Mouse (Mus musculus) v-Abl transformed pro-B cells (cell line): Measurements from ENCODE around the gene Nr2f1.

Source experiments
- in situ Hi-C, 2 experiments: fragments of 400-800 bp; cut with MboI; formaldehyde crosslinking; loops; one replicate each; pipeline ENCODE4 v1.15.1; 2025; ENCODE audit not compliant: unreplicated experiment in 2 of 2

The Nr2f1 gene

DNA sequence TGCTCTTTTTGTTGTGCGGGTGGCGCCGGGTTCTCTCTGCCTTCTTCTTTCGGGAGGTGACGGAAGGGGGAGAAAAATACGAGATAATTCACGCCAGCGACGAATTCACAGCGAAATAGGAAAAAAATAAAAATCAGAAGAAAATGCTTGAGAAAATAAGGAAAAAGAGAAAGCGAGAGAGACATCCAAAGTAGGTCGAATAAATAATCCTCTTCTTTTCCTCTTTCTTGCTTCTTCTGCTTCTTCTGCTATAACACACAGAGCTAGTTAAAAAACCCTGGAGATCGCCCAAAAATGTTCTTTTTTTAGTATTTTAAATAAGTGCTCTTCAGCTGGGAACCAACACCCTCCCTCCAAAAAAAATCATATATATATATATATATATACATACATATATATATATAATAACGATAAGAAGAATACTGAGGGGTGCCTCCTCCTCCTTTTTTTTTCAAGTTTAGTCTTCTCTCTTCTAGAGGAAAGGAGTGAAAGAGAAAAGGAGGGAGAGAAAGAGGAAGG lies at the start of gene Nr2f1:
Nr2f1 (minus strand) TSS at position 116 of the 519 bp plus-strand sequence.
- in situ Hi-C loops, result loop anchor here (5.0 to 25.0 kb wide), 6 partner anchors 332 to 1362 kb away; partner anchors contain the start of gene Fam172a (in 1 of the 2)

DNA sequence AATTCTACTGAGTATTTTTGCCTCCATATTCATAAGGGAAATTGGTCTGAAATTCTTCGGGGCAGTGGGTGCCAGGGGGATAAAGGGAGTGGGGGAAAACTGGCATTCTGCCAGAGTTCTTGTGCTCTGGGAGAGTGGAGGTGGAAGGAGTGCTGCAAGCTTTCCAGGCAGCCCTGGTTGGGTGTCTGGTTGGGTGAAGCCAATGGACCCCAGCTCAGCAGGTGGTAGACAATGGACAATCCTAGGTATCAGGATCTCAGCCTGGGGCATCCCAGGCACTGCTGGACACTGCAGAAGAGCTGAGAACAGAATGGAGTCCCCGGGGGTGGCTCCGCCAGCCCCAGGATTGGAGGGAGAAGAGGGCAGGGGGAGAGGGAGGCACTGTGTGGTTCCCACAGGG lies 22.1 kb upstream of the Nr2f1 start:
- in situ Hi-C loops, result loop anchor here in 1 of 2 experiments (25.0 kb wide), 1 partner anchor 1384 kb away; no protein-coding TSS in a partner anchor

DNA sequence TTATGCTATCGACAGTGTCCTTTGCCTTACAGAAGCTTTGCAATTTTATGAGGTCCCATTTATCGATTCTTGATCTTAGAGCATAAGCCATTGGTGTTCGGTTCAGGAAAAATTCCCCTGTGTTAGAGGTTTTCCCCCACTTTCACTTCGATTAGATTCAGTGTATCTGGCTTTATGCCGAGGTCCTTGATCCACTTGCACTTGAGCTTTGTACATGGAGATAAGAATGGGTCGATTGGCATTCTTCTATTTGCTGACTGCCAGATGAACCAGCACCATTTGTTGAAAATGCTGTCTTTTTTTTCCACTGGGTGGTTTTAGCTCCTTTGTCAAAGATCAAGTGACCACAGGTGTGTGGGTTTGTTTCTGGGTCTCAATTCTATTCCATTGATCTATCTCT lies 20.7 kb upstream of the Nr2f1 start:
- in situ Hi-C loops, result loop anchor here in 1 of 2 experiments (25.0 kb wide), 1 partner anchor 1383 kb away; no protein-coding TSS in a partner anchor

DNA sequence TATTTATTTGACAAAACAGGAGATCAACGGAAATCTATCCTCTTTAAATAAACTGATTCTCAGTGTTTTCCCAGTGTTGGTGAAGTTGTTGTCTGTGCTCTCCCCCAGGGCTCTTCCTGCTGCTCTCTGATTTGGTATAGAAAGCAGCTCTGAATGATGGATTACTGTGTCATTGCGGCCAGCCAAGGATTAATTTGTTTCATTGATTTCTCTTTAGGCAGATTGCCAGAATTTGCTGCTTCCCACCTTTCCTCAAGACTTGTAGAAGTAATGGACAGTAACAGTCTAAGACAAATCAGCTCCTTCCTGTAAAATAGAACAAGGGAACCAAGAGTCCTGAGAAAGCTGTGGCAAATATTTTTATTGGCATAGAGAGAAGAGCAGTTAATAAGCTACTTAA lies 15.7 kb upstream of the Nr2f1 start:
- in situ Hi-C loops, result loop anchor here in 1 of 2 experiments (25.0 kb wide), 1 partner anchor 1378 kb away; no protein-coding TSS in a partner anchor

DNA sequence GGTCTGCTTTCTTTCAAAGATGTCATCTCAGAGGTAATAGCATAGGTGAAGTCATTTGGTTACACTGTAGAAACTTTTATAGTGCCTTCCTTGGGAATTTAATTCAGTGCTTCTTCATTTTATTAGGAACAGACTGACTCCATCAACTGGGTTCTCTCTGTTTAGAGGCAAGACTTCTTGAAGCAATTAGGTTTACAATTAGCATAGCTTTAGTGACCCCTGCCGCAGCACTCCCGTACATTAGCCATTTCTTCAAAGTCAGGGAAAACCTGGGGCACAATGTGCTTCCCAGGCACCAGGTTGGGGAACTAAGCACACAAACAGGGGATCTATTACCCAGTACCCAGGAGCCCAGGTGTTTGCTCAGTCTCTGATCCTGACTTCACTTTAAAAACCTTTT lies 13.6 kb upstream of the Nr2f1 start:
- in situ Hi-C loops, result loop anchor here (5.0 to 25.0 kb wide), 2 partner anchors 1171 to 1376 kb away; no protein-coding TSS in a partner anchor

DNA sequence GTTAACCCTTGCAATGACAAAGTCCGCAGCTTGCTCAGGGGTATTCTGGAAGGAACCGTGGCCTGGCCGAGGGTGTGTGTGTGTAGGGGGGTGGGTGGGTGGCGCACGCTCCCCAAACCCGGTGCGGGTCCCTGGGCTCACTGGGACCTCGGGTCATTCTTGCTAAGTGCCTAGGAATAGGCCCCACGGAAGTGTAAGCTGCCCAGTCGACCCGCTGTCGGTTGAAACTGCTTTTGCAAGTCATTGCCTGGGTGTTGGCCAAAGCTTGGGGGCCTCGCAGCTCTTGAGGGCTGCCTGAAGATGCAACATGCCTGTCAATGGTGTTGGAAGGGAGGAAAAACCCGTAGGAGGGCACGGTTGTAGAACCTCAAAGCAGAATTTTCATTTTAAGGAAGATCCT lies 12.6 kb upstream of the Nr2f1 start:
- in situ Hi-C loops, result loop anchor here (5.0 to 25.0 kb wide), 2 partner anchors 1170 to 1375 kb away; no protein-coding TSS in a partner anchor

DNA sequence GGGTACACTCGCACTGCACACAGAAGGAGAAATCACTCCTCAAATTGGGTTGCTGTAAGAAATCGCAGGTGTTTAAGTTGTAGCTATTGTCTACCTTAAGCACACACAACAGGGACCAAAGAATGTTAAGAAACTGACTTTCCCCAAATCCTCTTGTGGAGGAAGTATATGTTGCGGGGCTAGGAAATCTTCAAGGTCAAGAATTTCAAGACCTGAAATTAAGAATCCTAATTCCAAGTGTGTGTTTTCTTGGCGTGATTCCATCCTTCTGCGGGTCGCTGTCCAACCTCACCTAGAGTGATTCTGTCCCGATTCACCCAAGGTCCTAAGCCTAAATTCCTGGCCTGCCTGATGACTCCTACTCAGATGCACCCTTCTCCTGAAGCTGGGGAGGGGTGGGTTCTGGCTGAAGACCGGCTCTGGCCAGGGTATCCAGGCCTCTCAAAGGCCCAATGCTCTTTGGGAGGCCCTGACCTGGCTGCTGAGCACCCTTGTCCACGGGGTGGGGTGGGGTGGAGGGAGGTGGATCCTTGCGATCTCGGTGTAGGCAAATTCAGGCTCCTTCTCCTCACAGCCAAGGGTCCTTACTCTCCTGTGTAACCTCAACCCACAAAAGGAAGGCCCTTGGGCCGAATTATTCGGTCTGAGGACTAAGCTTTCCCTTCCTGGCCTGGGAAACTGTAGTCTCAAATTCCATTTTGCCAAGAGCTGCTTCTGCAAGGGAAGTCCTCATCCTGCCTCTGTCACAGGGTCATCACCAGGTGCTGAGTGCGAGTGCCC lies 11.9 kb upstream of the Nr2f1 start:
- in situ Hi-C loops, result loop anchor here (5.0 to 25.0 kb wide), 2 partner anchors 1169 to 1374 kb away; no protein-coding TSS in a partner anchor

DNA sequence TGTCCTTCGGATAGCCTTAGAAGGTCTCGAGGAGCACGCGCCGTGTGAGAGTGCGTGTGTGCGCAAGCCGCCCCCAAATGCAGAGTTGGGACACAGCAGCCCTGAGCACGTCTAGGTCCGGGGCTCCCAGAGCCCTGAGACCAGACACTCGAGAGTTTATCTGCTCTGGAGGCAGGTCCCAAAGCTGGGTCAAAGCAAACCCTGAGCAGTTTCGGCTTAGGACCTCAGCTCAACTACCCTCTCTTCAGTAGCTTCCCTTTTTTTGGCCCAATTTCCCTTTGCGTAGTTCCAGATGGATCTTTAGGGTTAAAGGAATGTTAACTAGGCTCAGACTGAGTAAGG lies 11.2 kb upstream of the Nr2f1 start:
- in situ Hi-C loops, result loop anchor here (5.0 to 25.0 kb wide), 2 partner anchors 1168 to 1373 kb away; no protein-coding TSS in a partner anchor

DNA sequence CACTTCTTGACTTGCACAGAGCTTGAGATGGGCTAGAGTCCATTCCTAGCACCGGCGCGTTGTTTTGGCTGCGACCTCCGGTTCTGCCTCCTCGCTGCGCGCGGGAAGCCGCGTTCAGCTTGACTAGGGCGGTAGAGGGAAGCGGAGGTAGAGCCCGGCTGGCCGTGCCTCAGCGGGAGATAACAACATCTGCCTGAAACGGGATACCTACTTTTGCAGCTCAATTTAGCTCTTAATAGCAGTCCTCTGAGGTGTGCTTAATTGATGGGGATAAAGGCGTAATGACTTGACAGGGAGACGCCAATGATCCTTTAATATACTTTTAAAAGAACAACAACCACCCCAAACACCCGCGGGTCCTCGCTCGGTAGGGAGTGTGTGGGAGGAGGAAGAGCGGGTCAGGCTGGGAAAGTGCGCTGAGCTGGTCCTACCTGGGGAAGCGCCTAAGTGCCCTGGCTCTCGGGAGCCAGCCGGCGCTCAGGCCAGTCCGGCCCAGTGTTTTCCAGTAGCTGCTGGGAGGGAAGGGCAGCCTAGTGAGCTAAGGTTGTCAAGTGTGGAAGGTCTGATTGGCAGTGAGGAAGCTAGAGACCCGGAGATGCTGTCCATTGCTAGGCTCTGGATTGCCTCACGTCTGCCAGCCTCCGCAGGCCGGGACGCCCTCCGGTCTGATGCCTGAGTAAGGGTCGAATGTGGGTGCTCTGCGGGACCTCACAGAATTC lies 10.6 kb upstream of the Nr2f1 start:
- in situ Hi-C loops, result loop anchor here (5.0 to 25.0 kb wide), 2 partner anchors 1168 to 1373 kb away; no protein-coding TSS in a partner anchor

DNA sequence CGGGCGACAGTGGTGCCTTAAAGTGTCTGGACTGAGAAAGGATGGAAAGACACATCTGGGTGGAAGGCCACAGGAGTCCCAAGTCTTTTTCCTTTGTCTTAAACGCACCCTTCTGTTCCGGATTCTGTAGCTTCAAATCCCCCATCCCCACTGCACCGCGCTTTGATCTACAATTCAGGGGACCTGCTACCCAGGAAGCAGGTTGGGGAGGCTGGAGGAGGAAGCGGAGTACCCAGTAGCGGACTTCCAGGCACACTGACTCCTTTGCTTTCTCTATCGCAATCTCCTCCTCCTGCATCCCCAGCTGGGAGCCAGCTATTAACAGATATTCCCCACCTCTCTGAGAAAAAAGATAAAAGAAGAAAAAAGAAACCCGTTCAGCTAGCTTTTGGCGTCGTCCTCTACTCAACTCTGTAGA lies 10.1 kb upstream of the Nr2f1 start:
- in situ Hi-C loops, result loop anchor here (5.0 to 25.0 kb wide), 4 partner anchors 505 to 1372 kb away; partner anchors contain the start of gene Fam172a (in 1 of the 2)

DNA sequence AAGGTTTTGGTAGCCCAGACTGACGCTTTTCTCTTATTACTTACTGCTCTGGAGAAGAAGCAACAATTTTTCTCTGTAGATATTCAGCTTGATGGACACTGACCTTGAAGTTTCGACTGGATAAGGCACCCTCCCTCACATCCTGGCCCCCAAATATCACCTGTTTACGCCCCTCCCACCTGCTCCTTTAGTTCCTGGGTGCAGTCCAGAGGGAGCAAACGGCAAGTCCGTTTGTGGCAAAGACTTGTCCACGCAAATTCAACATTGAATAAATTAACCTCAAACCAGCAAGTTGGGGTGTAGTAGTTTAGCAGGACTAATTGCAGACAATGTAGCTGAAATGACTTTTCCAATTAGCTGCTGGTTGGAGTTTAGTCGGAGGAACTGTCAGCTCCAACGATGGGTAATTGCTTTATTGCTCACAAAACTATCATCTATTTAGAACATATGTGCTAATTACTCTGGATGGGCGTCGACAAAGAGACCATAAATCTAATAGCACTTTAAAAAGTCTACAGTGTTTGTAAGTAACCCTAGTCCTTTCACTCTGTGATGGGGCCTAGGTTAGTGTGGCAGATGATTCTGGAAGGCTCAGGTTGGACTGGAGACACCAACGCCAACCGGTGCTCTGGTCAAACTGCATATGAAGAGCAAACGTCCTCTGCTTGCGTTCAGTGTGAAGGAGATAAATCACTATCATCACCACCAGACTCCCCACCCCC lies 9.3 kb upstream of the Nr2f1 start:
- in situ Hi-C loops, result loop anchor here (10.0 to 25.0 kb wide), 3 partner anchors 504 to 1372 kb away; partner anchors contain the start of gene Fam172a (in 1 of the 2)

DNA sequence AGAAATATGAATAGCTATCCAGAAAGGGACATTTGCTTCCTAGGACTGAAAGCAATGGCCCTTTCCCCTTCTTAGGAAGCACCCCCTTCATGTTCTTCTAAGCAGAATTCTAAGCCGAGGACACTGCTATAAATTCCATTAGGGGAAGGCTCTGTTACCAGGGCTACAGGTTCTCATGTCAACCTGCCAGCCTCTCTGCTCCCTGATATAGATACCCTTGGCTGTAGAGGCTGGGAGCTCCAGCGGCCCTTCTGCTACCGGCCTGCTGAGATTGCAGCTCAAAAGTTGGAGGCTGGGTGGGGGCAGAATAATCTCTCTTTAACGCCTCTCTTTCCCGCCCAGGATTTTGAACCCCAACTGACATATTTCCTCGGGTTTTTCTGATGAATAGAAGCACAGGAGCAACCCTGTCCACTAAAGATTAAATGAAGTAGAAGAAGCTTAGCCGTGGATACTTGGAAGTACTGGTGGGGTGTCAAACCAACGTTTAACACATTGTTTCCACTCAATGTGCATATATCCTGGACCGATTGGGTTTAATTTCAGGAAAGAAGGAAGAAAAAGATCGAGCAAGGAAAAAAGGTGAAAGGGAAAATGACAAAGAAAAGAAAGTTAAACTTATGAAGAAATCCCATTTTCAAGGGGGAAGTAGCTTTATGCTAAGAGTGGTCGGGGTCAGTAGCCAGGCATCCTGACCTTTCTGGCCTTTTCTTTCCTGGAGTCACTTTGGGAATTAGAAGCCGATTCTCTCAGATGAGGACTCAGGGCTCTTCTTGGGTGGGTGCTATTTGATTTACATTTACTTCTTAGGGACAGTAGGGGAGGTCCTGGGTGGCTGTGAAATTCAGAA lies 8.5 kb upstream of the Nr2f1 start:
- in situ Hi-C loops, result loop anchor here (10.0 to 25.0 kb wide), 3 partner anchors 503 to 1371 kb away; partner anchors contain the start of gene Fam172a (in 1 of the 2)

DNA sequence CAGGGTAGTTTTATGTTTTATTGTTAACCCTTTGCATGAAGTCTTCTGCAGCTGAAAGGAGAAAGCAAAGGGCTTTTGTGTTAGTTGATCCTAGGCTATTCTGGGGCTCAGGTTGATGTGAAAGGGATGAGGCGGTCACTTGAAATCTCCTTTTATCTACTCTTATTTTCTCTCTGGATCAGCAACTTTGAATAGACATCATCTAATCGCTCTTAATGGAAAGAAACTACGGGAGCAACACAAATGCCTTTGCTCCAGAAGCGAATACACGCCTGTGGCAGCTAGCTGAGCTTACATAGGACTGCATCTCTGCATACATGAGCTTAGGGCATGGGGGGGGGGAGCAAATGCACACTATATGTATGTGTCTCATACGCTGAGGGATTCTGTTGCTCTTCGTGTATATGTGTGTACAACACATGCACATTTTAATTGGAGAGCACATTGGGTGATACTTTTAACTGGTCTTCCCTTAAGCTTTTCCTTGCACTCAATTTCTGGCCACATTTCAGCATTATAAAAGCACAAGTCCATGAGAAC lies 7.4 kb upstream of the Nr2f1 start:
- in situ Hi-C loops, result loop anchor here (10.0 to 25.0 kb wide), 3 partner anchors 502 to 1370 kb away; partner anchors contain the start of gene Fam172a (in 1 of the 2)

DNA sequence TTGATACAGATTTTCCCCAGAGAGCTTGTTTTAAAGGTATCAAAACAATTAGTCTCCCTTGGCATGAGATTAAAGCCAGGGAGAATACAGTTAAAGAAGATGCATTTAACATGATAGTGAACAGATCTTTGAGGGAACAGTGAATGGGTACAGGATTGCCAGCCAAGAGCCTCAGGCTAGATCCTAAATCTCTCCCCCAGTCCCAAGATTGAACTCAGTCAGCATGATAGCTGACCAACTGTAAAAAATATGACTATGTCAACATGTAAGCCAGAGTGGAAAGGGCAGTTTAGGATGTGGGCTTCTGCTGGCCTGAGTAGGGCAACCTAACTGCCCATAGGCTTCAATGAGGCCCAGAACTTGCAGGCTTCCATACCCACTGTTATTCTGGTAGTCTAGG lies 5.9 kb upstream of the Nr2f1 start:
- in situ Hi-C loops, result loop anchor here (10.0 to 25.0 kb wide), 3 partner anchors 501 to 1368 kb away; partner anchors contain the start of gene Fam172a (in 1 of the 2)

DNA sequence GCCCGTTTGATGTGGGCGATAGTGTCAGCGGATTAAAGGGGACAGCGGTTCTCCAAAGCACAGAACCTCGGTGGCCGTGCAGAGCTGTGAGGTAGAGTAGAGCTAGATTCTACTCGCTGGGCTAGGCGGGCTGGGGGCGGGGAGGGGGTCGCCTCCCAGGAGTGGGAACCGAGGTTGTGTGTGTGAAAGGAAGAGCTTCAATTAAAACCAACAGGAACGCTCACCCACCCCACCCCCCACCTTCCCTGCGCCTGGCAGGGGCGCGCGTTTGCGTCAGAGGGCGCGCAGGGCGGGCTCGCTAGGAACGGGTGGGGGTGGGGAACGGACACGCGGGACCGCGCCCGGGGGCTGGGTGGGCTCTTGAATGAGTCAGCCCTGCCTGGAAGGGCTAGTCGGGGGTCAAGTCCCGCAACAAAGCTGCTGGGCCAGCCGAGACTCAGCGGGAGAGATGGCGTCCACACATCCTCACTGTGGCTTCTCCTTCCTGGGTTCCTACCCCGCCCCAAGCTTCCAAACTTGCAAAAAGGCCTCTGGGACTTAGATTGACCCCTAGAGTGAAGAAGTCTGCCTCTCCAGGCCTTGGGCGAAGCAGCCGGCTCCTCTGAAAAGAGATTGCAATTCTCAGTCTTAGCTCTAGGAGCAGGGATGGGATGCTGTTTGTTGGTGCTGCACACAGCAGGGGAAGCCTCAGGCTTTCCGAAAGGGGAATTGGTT lies 3.9 kb upstream of the Nr2f1 start:
- in situ Hi-C loops, result loop anchor here (5.0 to 25.0 kb wide), 6 partner anchors 336 to 1366 kb away; partner anchors contain the start of gene Fam172a (in 1 of the 2)

DNA sequence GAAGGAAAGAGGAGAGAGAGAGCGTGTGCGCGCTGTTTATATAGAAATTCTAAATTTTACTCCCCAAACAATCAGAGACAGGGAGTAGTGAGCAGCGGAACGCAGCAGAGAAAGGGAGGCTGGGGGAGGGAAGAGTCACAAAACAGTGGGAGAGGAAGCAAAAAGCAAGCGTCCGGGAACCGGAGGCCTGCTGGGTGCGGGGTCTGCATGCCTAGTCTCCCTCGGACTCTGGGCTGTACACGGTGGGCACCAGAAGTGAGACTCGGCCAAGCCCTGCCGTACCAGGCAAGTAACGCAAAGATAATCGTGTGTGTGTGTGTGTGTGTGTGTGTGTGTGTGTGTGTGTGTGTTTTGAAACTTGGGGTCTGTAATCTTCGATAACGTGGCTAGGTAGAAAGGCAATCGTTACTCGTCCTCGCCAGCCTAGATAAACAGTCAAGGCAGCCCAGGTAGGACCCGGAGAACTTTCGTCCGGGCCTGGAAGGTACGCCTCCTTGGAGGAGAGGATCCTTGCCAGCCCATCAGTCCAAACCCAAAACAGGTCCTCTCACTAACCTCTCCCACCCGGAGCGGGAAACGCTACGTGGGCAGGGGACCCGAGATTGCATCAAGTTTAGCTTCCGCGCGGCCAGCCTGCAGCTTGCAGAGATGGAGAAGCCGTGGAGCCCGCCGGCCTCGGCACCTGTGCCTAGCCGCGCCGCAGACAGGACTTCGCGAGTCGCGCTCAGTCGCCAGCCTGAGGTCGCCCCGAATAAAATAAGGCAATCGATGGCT lies 3.2 kb upstream of the Nr2f1 start:
- in situ Hi-C loops, result loop anchor here (5.0 to 25.0 kb wide), 6 partner anchors 335 to 1365 kb away; partner anchors contain the start of gene Fam172a (in 1 of the 2)
